ENCODE assay signal across 12 mouse cellular contexts in the genomic region with DNA sequence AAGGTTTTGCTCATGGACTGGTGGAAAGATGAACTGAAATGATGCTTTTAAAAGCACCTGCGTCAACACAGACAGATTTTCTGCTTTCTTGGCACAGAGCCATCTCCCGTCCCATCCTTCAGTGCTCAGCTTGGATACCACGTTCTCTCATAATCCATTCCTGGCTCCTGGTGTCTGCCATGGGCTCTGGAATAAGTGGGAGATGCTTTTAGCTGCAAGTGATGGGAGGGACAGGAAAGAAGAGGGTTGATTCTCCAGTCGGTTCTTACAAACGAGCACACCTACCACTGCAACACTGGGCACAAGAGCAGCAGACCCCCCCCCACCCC. TPM values are rescaled to one million over a fixed set of nuclear protein-coding genes. Genes with fewer than 3 reads are reported as not detected.
A peak's percentile ranks its signal among the peaks of the same experiment; 100 is the strongest.
DNase-seq lines count a peak whose midpoint lies in the region; ATAC-seq and TF ChIP-seq lines count a peak whose summit lies in the region.
"Had no signal": no experiment of that assay in that cellular context is flagged by ENCODE, and none has a peak within 500 bp of the region (broad histone marks: within the 10 kb centered on the region; RNA-seq: fewer than 3 reads in every experiment).

No protein-coding gene starts in this region.

- intact Hi-C loops in gastrocnemius, adult 2 months (cut with DNase I), result no loop called here

- 48% methylated on average over 5 of the region's 5 CpGs for WGBS in hindbrain, embryonic 14.5 days
- WGBS in hindbrain, embryonic 16.5 days, result 28% methylated on average over 5 of the region's 5 CpGs
- WGBS in neural tube, embryonic 13.5 days, result 56% methylated on average over 5 of the region's 5 CpGs
- WGBS in kidney, embryonic 14.5 days, result 62% methylated on average over 5 of the region's 5 CpGs

- H3K9me3 ChIP-seq in hindbrain, embryonic 14.5 days (ENCODE audit: control insufficient read depth, low read length), result no peaks in the 10 kb centered on the region
- H3K9me3 ChIP-seq in hindbrain, embryonic 16.5 days (ENCODE audit: control insufficient read depth, low read length), result no peaks in the 10 kb centered on the region
- no peaks in the 10 kb centered on the region for H3K9me3 ChIP-seq in neural tube, embryonic 13.5 days
- H3K9me3 ChIP-seq in kidney, embryonic 14.5 days (ENCODE audit: control insufficient read depth, low read length), result no peaks in the 10 kb centered on the region; the same call in 1 of the 2 replicates
- H3K9me3 ChIP-seq: heart, embryonic 12.5 days; kidney, embryonic 15.5 days had no signal

- peak overlapping the region; percentile 44; the same call in 1 of the 2 replicates for H3K27ac ChIP-seq in hindbrain, embryonic 14.5 days
- H3K27ac ChIP-seq in hindbrain, embryonic 16.5 days (ENCODE audit: low read depth, low read length), result no peak overlapping the region; the same call in 1 of the 2 replicates
- H3K27ac ChIP-seq in neural tube, embryonic 13.5 days (replicated peaks), result peak overlapping the region; percentile 74
- H3K27ac ChIP-seq in gastrocnemius, adult 2 months, result no peak overlapping the region
- H3K27ac ChIP-seq in kidney, embryonic 14.5 days (ENCODE audit: low read depth, low read length), result no peak overlapping the region
- H3K27ac ChIP-seq: stomach, postnatal 0 days had no signal

- H3K27me3 ChIP-seq in hindbrain, embryonic 14.5 days (ENCODE audit: control insufficient read depth, insufficient read depth, low read length), result no peaks in the 10 kb centered on the region
- H3K27me3 ChIP-seq in hindbrain, embryonic 16.5 days (replicated peaks; ENCODE audit: control insufficient read depth, insufficient read depth, low read length), result no peaks in the 10 kb centered on the region
- no peaks in the 10 kb centered on the region for H3K27me3 ChIP-seq in neural tube, embryonic 13.5 days
- no peaks in the 10 kb centered on the region for H3K27me3 ChIP-seq in kidney, embryonic 14.5 days (ENCODE audit: control insufficient read depth, insufficient read depth, low read length)
- H3K27me3 ChIP-seq: heart, embryonic 12.5 days; kidney, embryonic 15.5 days had no signal

- H3K4me2 ChIP-seq in hindbrain, embryonic 14.5 days (replicated peaks), result no peak overlapping the region
- no peak overlapping the region for H3K4me2 ChIP-seq in hindbrain, embryonic 16.5 days (ENCODE audit: low read length)
- H3K4me2 ChIP-seq in neural tube, embryonic 13.5 days, result no peak overlapping the region
- no peak overlapping the region for H3K4me2 ChIP-seq in kidney, embryonic 14.5 days (replicated peaks; ENCODE audit: low read depth, low read length)
- H3K4me2 ChIP-seq: heart, embryonic 12.5 days; kidney, embryonic 15.5 days had no signal

- peak; percentile 43 for DNase-seq in hindbrain, embryonic 14.5 days (ENCODE audit: low spot score)
- no peak for DNase-seq in neural tube, embryonic 10.5 days (ENCODE audit: extremely low spot score, low spot score)
- peak; percentile 12 to 47 for DNase-seq in layer of hippocampus, postnatal 14 days (ENCODE audit: low spot score in 2 of 2)
- DNase-seq in right cerebral cortex, postnatal 4 days, result peak; percentile 19
- DNase-seq in gastrocnemius, adult 2 months, result no peak

- ATAC-seq in hindbrain, embryonic 14.5 days (ENCODE audit: low FRiP score), result no peak
- ATAC-seq in hindbrain, embryonic 16.5 days, result no peak
- ATAC-seq in neural tube, embryonic 13.5 days (ENCODE audit: low read depth), result 0 out of 2 replicates have a peak, but pooled peaks have one; percentile 20
- ATAC-seq in kidney, embryonic 14.5 days (ENCODE audit: low FRiP score, low TSS enrichment), result no peak
- ATAC-seq: CD4-positive, CD25-positive, alpha-beta regulatory T cell, adult 4 months had no signal

- H3K9ac ChIP-seq in hindbrain, embryonic 14.5 days, result no peak overlapping the region
- H3K9ac ChIP-seq in hindbrain, embryonic 16.5 days (ENCODE audit: low read depth, low read length), result no peak overlapping the region
- peak overlapping the region; percentile 26; the same call in 1 of the 2 replicates for H3K9ac ChIP-seq in neural tube, embryonic 13.5 days
- H3K9ac ChIP-seq in kidney, embryonic 14.5 days (ENCODE audit: low read depth, low read length), result no peak overlapping the region
- H3K9ac ChIP-seq: heart, embryonic 12.5 days; kidney, embryonic 15.5 days had no signal

- peaks cover 12% of the 10 kb centered on the region for H3K4me1 ChIP-seq in hindbrain, embryonic 14.5 days (replicated peaks; ENCODE audit: control insufficient read depth, insufficient read depth, low read length)
- H3K4me1 ChIP-seq in hindbrain, embryonic 16.5 days (ENCODE audit: control insufficient read depth, insufficient read depth, low read depth, low read length), result peaks cover 8% of the 10 kb centered on the region
- peaks cover 18% of the 10 kb centered on the region for H3K4me1 ChIP-seq in neural tube, embryonic 13.5 days (replicated peaks)
- H3K4me1 ChIP-seq in kidney, embryonic 14.5 days (ENCODE audit: control insufficient read depth, insufficient read depth, low read length), result no peaks in the 10 kb centered on the region

- no peak overlapping the region for H3K4me3 ChIP-seq in hindbrain, embryonic 14.5 days (replicated peaks; ENCODE audit: low read length)
- H3K4me3 ChIP-seq in hindbrain, embryonic 16.5 days (ENCODE audit: low read length), result no peak overlapping the region
- no peak overlapping the region for H3K4me3 ChIP-seq in neural tube, embryonic 13.5 days
- no peak overlapping the region for H3K4me3 ChIP-seq in gastrocnemius, adult 2 months
- no peak overlapping the region for H3K4me3 ChIP-seq in kidney, embryonic 14.5 days (ENCODE audit: low read length)
- H3K4me3 ChIP-seq: heart, embryonic 12.5 days; kidney, embryonic 15.5 days had no signal

- H3K36me3 ChIP-seq in hindbrain, embryonic 14.5 days (replicated peaks; ENCODE audit: control insufficient read depth, insufficient read depth), result no peaks in the 10 kb centered on the region
- no peaks in the 10 kb centered on the region for H3K36me3 ChIP-seq in hindbrain, embryonic 16.5 days (ENCODE audit: control insufficient read depth, insufficient read depth, low read length)
- H3K36me3 ChIP-seq in neural tube, embryonic 13.5 days, result no peaks in the 10 kb centered on the region
- no peaks in the 10 kb centered on the region for H3K36me3 ChIP-seq in kidney, embryonic 14.5 days (ENCODE audit: control insufficient read depth, insufficient read depth, low read length)
- H3K36me3 ChIP-seq: heart, embryonic 12.5 days; kidney, embryonic 15.5 days had no signal

- TF ChIP-seq CTCF in gastrocnemius, adult 2 months (IDR thresholded peaks at IDR 0.05), result no peak

RNA-seq across cellular contexts. Expression of gene Cmpk2, which starts 56.7 kb away (rescaled TPM):
- 24.2 and 27.4 TPM in 2 replicates for polyA plus RNA-seq in hindbrain, embryonic 14.5 days (2014; fragmentation: Nextera tagmentation; extraction: Ambion mirVana)
- polyA plus RNA-seq in hindbrain, embryonic 16.5 days (2015; fragmentation: Nextera tagmentation; extraction: Ambion mirVana), result 23.6 and 23.9 TPM in 2 replicates
- polyA plus RNA-seq in neural tube, embryonic 13.5 days (2015; fragmentation: Nextera tagmentation; extraction: Ambion mirVana), result 13.5 and 14.7 TPM in 2 replicates
- total RNA-seq in layer of hippocampus, postnatal 14 days (2021), result 10 to 100 TPM; 16.3 to 17.3 TPM
- total RNA-seq in gastrocnemius, adult 2 months (2021), result 1 to 10 TPM in 1 of 2 experiments, under 1 TPM in 1; 0.97 to 1.8 TPM
- 7.3 and 9.7 TPM in 2 replicates for polyA plus RNA-seq in kidney, embryonic 14.5 days (2014; fragmentation: Nextera tagmentation; extraction: Ambion mirVana)

Comparison
In these comparisons a context has a peak if more than half of its experiments do, and no peak if none do; other contexts are left out.
1. H3K27ac ChIP-seq: peak in hindbrain, embryonic 14.5 days (single experiment) and neural tube, embryonic 13.5 days (single experiment); none in hindbrain, embryonic 16.5 days (single experiment), gastrocnemius, adult 2 months (single experiment) and kidney, embryonic 14.5 days (single experiment).
2. DNase-seq: peak in hindbrain, embryonic 14.5 days (single experiment), layer of hippocampus, postnatal 14 days (2 of 2) and right cerebral cortex, postnatal 4 days (single experiment); none in neural tube, embryonic 10.5 days (single experiment) and gastrocnemius, adult 2 months (single experiment).